Comparison of ENCODE assay signal across 12 mouse cellular contexts in the genomic region with DNA sequence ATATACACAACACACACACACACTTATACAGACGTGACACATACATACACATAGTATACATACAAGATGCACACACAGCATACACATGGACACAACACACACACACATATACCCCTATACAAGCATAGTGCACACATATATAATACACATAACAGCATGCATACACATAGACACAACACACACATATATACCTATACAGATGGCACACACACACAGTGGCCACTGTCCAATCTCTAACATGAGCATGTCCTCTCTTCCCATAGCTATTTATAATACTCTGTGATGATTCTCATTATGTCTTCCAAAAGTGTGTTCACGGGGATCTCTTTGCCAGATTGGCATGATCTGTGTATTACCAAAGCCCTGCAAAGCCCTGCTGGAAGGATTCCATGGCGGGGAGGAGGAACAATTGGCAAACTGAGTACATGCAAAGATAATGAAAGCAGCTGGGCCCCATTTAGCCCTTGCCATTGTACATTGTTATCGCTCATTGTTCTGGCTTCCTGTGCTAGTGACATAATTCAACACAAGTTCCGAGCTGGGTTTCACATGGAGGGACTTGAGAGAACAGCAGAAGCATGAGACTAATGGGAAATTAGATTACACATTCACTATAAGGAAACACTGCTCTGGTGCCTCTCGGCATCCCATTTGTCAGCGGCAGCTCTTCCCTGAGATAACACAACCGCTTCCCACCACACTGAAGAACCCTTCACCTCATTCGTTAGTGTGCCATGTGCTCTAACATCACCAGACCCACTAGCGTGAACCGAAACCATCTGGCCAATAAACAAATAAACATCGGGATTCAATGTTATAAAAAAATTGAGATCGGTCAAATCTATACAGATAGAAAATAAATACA.
DNase-seq lines count a peak whose midpoint lies in the region; ATAC-seq and TF ChIP-seq lines count a peak whose summit lies in the region.
"Had no signal": no experiment of that assay in that cellular context is flagged by ENCODE, and none has a peak within 500 bp of the region (broad histone marks: within the 10 kb centered on the region; RNA-seq: fewer than 3 reads in every experiment).

No protein-coding gene starts in this region.

- peak; percentile 71 for ATAC-seq in forebrain, embryonic 15.5 days (replicated peaks)
- ATAC-seq in lung, postnatal 0 days: no peak; the same call in 1 of the 2 replicates
- ATAC-seq in forebrain, postnatal 0 days: peak; percentile 81

- intact Hi-C loops in gastrocnemius, postnatal 14 days (cut with DNase I; ENCODE audit: low total_unique reads): no loop called here

- no peak for TF ChIP-seq CTCF in lung, postnatal 0 days (IDR thresholded peaks at IDR 0.05)
- no peak for TF ChIP-seq CTCF in lung, adult 2 months (IDR thresholded peaks at IDR 0.05; ENCODE audit: insufficient read depth, low read length)
- no peak for TF ChIP-seq CTCF in forebrain, postnatal 0 days (IDR thresholded peaks at IDR 0.05; ENCODE audit: low read depth)

- no peak for TF ChIP-seq EP300 in lung, postnatal 0 days (IDR thresholded peaks at IDR 0.05)

- no peak overlapping the region for H3K4me3 ChIP-seq in forebrain, embryonic 15.5 days
- no peak overlapping the region for H3K4me3 ChIP-seq in forebrain, embryonic 10.5 days
- H3K4me3 ChIP-seq in lung, postnatal 0 days (ENCODE audit: low read depth, low read length): no peak overlapping the region
- no peak overlapping the region for H3K4me3 ChIP-seq in lung, adult 2 months (replicated peaks; ENCODE audit: extremely low read depth, low read depth, low read length)
- H3K4me3 ChIP-seq in forebrain, postnatal 0 days (ENCODE audit: low read depth, low read length): no peak overlapping the region
- H3K4me3 ChIP-seq: embryonic facial prominence, embryonic 12.5 days; neural tube, embryonic 13.5 days had no signal

- H3K4me2 ChIP-seq in forebrain, embryonic 15.5 days (replicated peaks): no peak overlapping the region
- no peak overlapping the region for H3K4me2 ChIP-seq in lung, postnatal 0 days (replicated peaks; ENCODE audit: low read depth, low read length)
- H3K4me2 ChIP-seq in forebrain, postnatal 0 days (ENCODE audit: low read depth): no peak overlapping the region
- H3K4me2 ChIP-seq: embryonic facial prominence, embryonic 12.5 days; neural tube, embryonic 13.5 days had no signal

- no peaks in the 10 kb centered on the region for H3K9me3 ChIP-seq in forebrain, embryonic 15.5 days
- no peaks in the 10 kb centered on the region for H3K9me3 ChIP-seq in forebrain, embryonic 10.5 days
- H3K9me3 ChIP-seq in lung, postnatal 0 days (ENCODE audit: low read length): no peaks in the 10 kb centered on the region
- no peaks in the 10 kb centered on the region for H3K9me3 ChIP-seq in forebrain, postnatal 0 days (ENCODE audit: low read length)
- H3K9me3 ChIP-seq: embryonic facial prominence, embryonic 12.5 days; neural tube, embryonic 13.5 days had no signal

- no peak for DNase-seq in forebrain, embryonic 10.5 days (ENCODE audit: extremely low spot score, low spot score)
- DNase-seq in lung, postnatal 0 days (ENCODE audit: low spot score): peak; percentile 27
- DNase-seq in lung, adult 2 months: no peak
- DNase-seq in forebrain, postnatal 0 days: peak; percentile 73
- peak; percentile 10 for DNase-seq in lung, postnatal 10 days
- no peak for DNase-seq in gastrocnemius, postnatal 10 days
- DNase-seq in gastrocnemius, postnatal 14 days: no peak
- DNase-seq: thymus, postnatal 14 days had no signal

- no peaks in the 10 kb centered on the region for H3K36me3 ChIP-seq in forebrain, embryonic 15.5 days
- H3K36me3 ChIP-seq in forebrain, embryonic 10.5 days (replicated peaks): no peaks in the 10 kb centered on the region
- H3K36me3 ChIP-seq in lung, postnatal 0 days (ENCODE audit: insufficient read depth, low read length): no peaks in the 10 kb centered on the region
- H3K36me3 ChIP-seq in forebrain, postnatal 0 days (ENCODE audit: insufficient read depth): no peaks in the 10 kb centered on the region
- H3K36me3 ChIP-seq: embryonic facial prominence, embryonic 12.5 days; neural tube, embryonic 13.5 days had no signal

- WGBS in forebrain, embryonic 15.5 days: 71% methylated on average over 13 of the region's 13 CpGs
- 91% methylated on average over 13 of the region's 13 CpGs for WGBS in forebrain, embryonic 10.5 days
- WGBS in lung, postnatal 0 days: 36% methylated on average over 13 of the region's 13 CpGs
- WGBS in lung, adult 2 months: 43% methylated on average over 13 of the region's 13 CpGs
- WGBS in forebrain, postnatal 0 days: 59% methylated on average over 13 of the region's 13 CpGs

- TF ChIP-seq POLR2A in lung, adult 2 months (IDR thresholded peaks at IDR 0.05; ENCODE audit: borderline replicate concordance, extremely low read depth, low read depth, low read length): no peak

- peaks cover 7% of the 10 kb centered on the region; the same call in 1 of the 2 replicates for H3K4me1 ChIP-seq in forebrain, embryonic 15.5 days
- H3K4me1 ChIP-seq in forebrain, embryonic 10.5 days: no peaks in the 10 kb centered on the region
- H3K4me1 ChIP-seq in lung, postnatal 0 days (ENCODE audit: insufficient read depth, low read depth, low read length): no peaks in the 10 kb centered on the region
- no peaks in the 10 kb centered on the region for H3K4me1 ChIP-seq in lung, adult 2 months (ENCODE audit: control insufficient read depth, insufficient read depth, low read length)
- no peaks in the 10 kb centered on the region; the same call in 1 of the 2 replicates for H3K4me1 ChIP-seq in forebrain, postnatal 0 days (ENCODE audit: insufficient read depth)
- H3K4me1 ChIP-seq: embryonic facial prominence, embryonic 12.5 days; neural tube, embryonic 13.5 days had no signal

- no peak overlapping the region for H3K9ac ChIP-seq in forebrain, embryonic 15.5 days (replicated peaks)
- no peak overlapping the region for H3K9ac ChIP-seq in lung, postnatal 0 days (replicated peaks; ENCODE audit: low read depth)
- H3K9ac ChIP-seq in forebrain, postnatal 0 days: no peak overlapping the region
- H3K9ac ChIP-seq: embryonic facial prominence, embryonic 12.5 days; neural tube, embryonic 13.5 days had no signal

- H3K27ac ChIP-seq in forebrain, embryonic 15.5 days (replicated peaks): 0 out of 2 replicates have a peak overlapping the region, but pooled peaks have one; percentile 7
- H3K27ac ChIP-seq in forebrain, embryonic 10.5 days: no peak overlapping the region
- H3K27ac ChIP-seq in lung, postnatal 0 days (ENCODE audit: low read length): no peak overlapping the region
- no peak overlapping the region for H3K27ac ChIP-seq in forebrain, postnatal 0 days (ENCODE audit: low read depth, low read length)
- H3K27ac ChIP-seq: embryonic facial prominence, embryonic 12.5 days; macrophage; neural tube, embryonic 13.5 days had no signal

- H3K27me3 ChIP-seq in forebrain, embryonic 15.5 days: no peaks in the 10 kb centered on the region
- H3K27me3 ChIP-seq in forebrain, embryonic 10.5 days (ENCODE audit: poor library complexity, severe bottlenecking): no peaks in the 10 kb centered on the region
- no peaks in the 10 kb centered on the region for H3K27me3 ChIP-seq in lung, postnatal 0 days (replicated peaks; ENCODE audit: insufficient read depth, low read length)
- H3K27me3 ChIP-seq in forebrain, postnatal 0 days (ENCODE audit: insufficient read depth, low read length): no peaks in the 10 kb centered on the region
- H3K27me3 ChIP-seq: embryonic facial prominence, embryonic 12.5 days; neural tube, embryonic 13.5 days had no signal

Comparison
In these comparisons a context has a peak if more than half of its experiments do, and no peak if none do; other contexts are left out.
1. DNase-seq: peak in lung, postnatal 0 days (single experiment), forebrain, postnatal 0 days (single experiment) and lung, postnatal 10 days (single experiment); none in forebrain, embryonic 10.5 days (single experiment), lung, adult 2 months (single experiment), gastrocnemius, postnatal 10 days (single experiment) and gastrocnemius, postnatal 14 days (single experiment).